Mouse (Mus musculus) yolk sac, embryonic 10.5 days (tissue): ENCODE results near the gene Pou6f2.

Source experiments
- DNase-seq: peaks from one replicate; pipeline ENCODE4 v3.0.0-alpha.2; 2017; ENCODE audit warnings: low spot score

Pou6f2 gene

GRCm38 (mm10) chr13:18218566-18219234, 178.8 kb downstream of the Pou6f2 start:
- no peak for DNase-seq

GRCm38 (mm10) chr13:18211242-18211641, 186.2 kb downstream of the Pou6f2 start:
- no peak for DNase-seq

GRCm38 (mm10) chr13:18204476-18205250, 192.8 kb downstream of the Pou6f2 start:
- no peak for DNase-seq

GRCm38 (mm10) chr13:18174003-18174402, 223.5 kb downstream of the Pou6f2 start:
- DNase-seq = no peak

GRCm38 (mm10) chr13:18173021-18173420, 224.5 kb downstream of the Pou6f2 start:
- no peak for DNase-seq

GRCm38 (mm10) chr13:18172334-18172733, 225.2 kb downstream of the Pou6f2 start:
- DNase-seq = peak; percentile 35

GRCm38 (mm10) chr13:18164182-18164581, 233.3 kb downstream of the Pou6f2 start:
- no peak for DNase-seq

- DNase-seq = no peak
Measured at GRCm38 (mm10) chr13:18160566-18160965, 236.9 kb downstream of the Pou6f2 start.

- DNase-seq = no peak
Measured at GRCm38 (mm10) chr13:18153949-18154582, 243.4 kb downstream of the Pou6f2 start.

GRCm38 (mm10) chr13:18133646-18134045, 263.8 kb downstream of the Pou6f2 start:
- no peak for DNase-seq

GRCm38 (mm10) chr13:18133193-18133592, 264.3 kb downstream of the Pou6f2 start:
- DNase-seq = no peak

GRCm38 (mm10) chr13:18131324-18131723, 266.2 kb downstream of the Pou6f2 start:
- no peak for DNase-seq

- no peak for DNase-seq
Measured at GRCm38 (mm10) chr13:18129697-18130096, 267.8 kb downstream of the Pou6f2 start.

- DNase-seq = no peak
Measured at GRCm38 (mm10) chr13:18128826-18129225, 268.7 kb downstream of the Pou6f2 start.

GRCm38 (mm10) chr13:18128053-18128452, 269.4 kb downstream of the Pou6f2 start:
- DNase-seq = no peak

GRCm38 (mm10) chr13:18126111-18126510, 271.4 kb downstream of the Pou6f2 start:
- DNase-seq = no peak

- DNase-seq = no peak
Measured at GRCm38 (mm10) chr13:18125226-18126000, 272.1 kb downstream of the Pou6f2 start.

- DNase-seq = no peak
Measured at GRCm38 (mm10) chr13:18124368-18124767, 273.1 kb downstream of the Pou6f2 start.

GRCm38 (mm10) chr13:18120406-18120805, 277.1 kb downstream of the Pou6f2 start:
- DNase-seq = no peak

- no peak for DNase-seq
Measured at GRCm38 (mm10) chr13:18081443-18082119, 315.9 kb downstream of the Pou6f2 start.
